Mouse (Mus musculus): ENCODE results near the gene Nlrp3.

DNA sequence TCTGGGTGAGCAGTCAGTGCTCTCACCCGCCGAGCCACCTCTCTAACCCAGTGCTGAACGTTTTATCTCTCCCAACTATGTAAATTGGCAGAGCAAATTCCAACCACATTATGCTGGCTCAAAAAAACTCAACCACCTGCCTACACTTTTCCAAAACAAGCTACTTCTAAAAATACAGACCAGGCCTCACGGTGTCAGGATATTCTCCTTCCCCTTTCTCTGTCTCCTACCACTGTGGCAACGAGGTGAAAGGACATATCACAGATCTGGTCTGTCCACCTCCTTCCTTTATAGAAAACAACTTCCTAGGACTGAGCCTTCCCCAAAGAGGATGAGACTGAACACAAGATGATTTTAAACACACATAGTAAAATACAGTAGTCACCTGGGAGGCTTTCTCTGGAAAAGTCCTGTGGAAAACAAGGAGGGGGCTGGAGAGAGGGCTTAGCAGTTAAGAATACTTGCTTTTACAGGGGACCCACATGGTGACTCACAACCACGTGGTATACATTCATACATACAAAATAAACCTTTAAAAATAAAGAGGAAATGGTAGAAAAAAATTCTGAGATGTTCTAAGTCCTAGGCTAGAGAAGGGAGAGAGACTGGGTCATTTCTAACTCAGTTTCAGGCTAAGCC is 44.6 kb upstream of the Nlrp3 start:
- TF ChIP-seq CTCF (IDR thresholded peaks at IDR 0.05; ENCODE audit: control insufficient read depth, insufficient read depth, low read length) (no peak), POLR2A (IDR thresholded peaks at IDR 0.05; ENCODE audit: borderline replicate concordance, control insufficient read depth, low read depth, low read length) (no peak)

Measured in bone marrow, adult 2 months (tissue).